Mouse (Mus musculus) myocyte (in vitro differentiated cells): ENCODE data around the gene Rims1. TPM values are rescaled to one million over a fixed set of nuclear protein-coding genes. Genes with fewer than 3 reads are reported as not detected.

ENCODE experiments used
- H3K27me3 ChIP-seq: one replicate; pipeline ENCODE4 v1.6.1; 2011; ENCODE audit not compliant: control insufficient read depth, insufficient read depth, insufficient read length
- H3K36me3 ChIP-seq: one replicate; pipeline ENCODE4 v1.6.1; 2011; ENCODE audit not compliant: control insufficient read depth, insufficient read depth
- H3K4me2 ChIP-seq: one replicate; pipeline ENCODE4 v1.6.1; 2011; ENCODE audit warnings: low read depth, control low read depth
- H3K4me3 ChIP-seq: one replicate; pipeline ENCODE4 v1.5.1; 2011; ENCODE audit warnings: mild to moderate bottlenecking, control low read depth, moderate library complexity
- H3K79me2 ChIP-seq: one replicate; pipeline ENCODE4 v1.6.1; 2011; ENCODE audit not compliant: control insufficient read depth, insufficient read depth
- H3ac ChIP-seq: one replicate; pipeline ENCODE4 v1.6.1; 2011; ENCODE audit not compliant: control insufficient read depth, insufficient read length
- CEBPB ChIP-seq: IDR thresholded peaks from 2 replicates; pipeline ENCODE4 v1.6.1; 2011; ENCODE audit warnings: mild to moderate bottlenecking, moderate library complexity; ENCODE audit not compliant: poor library complexity, insufficient read depth, severe bottlenecking
- E2F4 ChIP-seq: IDR thresholded peaks from one replicate; pipeline ENCODE4 v1.6.1; 2011; ENCODE audit warnings: mild to moderate bottlenecking, control low read depth, moderate library complexity; ENCODE audit not compliant: insufficient read depth
- MAX ChIP-seq: IDR thresholded peaks from one replicate; pipeline ENCODE4 v1.6.1; 2011; ENCODE audit warnings: low read depth, mild to moderate bottlenecking, control low read depth
- MYOD1 ChIP-seq, 3 experiments: IDR thresholded peaks; one replicate each; pipeline ENCODE4 v1.6.1; 2011; ENCODE audit warnings: control low read depth in 2 of 3, low read depth in 2 of 3, mild to moderate bottlenecking in 2 of 3, moderate library complexity in 1 of 3; ENCODE audit not compliant: insufficient read length in 2 of 3, control insufficient read depth in 1 of 3
- MYOG ChIP-seq, 3 experiments: IDR thresholded peaks; one replicate each; pipeline ENCODE4 v1.6.1; 2011; ENCODE audit warnings: control low read depth in 2 of 3, low read depth in 2 of 3, mild to moderate bottlenecking in 2 of 3; ENCODE audit not compliant: insufficient read length in 2 of 3, control insufficient read depth in 1 of 3, insufficient read depth in 1 of 3
- POLR2A ChIP-seq: IDR thresholded peaks from one replicate; pipeline ENCODE4 v1.6.1; 2011; ENCODE audit warnings: low read depth, mild to moderate bottlenecking, control low read depth, moderate library complexity; ENCODE audit not compliant: insufficient read length
- POLR2AphosphoS2 ChIP-seq: IDR thresholded peaks from one replicate; pipeline ENCODE4 v1.6.1; 2011; ENCODE audit warnings: low read depth, control low read depth; ENCODE audit not compliant: insufficient read length
- REST ChIP-seq: IDR thresholded peaks from one replicate; pipeline ENCODE4 v1.6.1; 2011; ENCODE audit warnings: mild to moderate bottlenecking, control low read depth, moderate library complexity; ENCODE audit not compliant: insufficient read depth, insufficient read length
- SRF ChIP-seq: IDR thresholded peaks from one replicate; pipeline ENCODE4 v1.6.1; 2011; ENCODE audit warnings: low read depth; ENCODE audit not compliant: control insufficient read depth, insufficient read length
- TCF12 ChIP-seq: IDR thresholded peaks from one replicate; pipeline ENCODE4 v1.6.1; 2011; ENCODE audit warnings: mild to moderate bottlenecking, control low read depth; ENCODE audit not compliant: poor library complexity, insufficient read depth, severe bottlenecking
- TCF3 ChIP-seq: IDR thresholded peaks from one replicate; pipeline ENCODE4 v1.6.1; 2011; ENCODE audit warnings: low read depth, control low read depth; ENCODE audit not compliant: insufficient read length
- USF1 ChIP-seq: IDR thresholded peaks from one replicate; pipeline ENCODE4 v1.6.1; 2011; ENCODE audit warnings: low read depth, mild to moderate bottlenecking, control low read depth, moderate library complexity
- polyA plus RNA-seq: library from polyadenylated mRNA; unstranded; fragments of >200 nt; fragmentation: generic; extraction: Trizol; gene quantifications from one replicate; pipeline ENCODE4 v1.2.1, GENCODE M21; 2012; ENCODE audit warnings: missing spikeins

Rims1 gene
- polyA plus RNA-seq, 1 experiment: not detected

- H3K27me3 ChIP-seq: no peaks in the 10 kb centered on the region
- H3K4me3 ChIP-seq: no peak overlapping the region
- H3K4me2 ChIP-seq: no peak overlapping the region
- H3K36me3 ChIP-seq: no peaks in the 10 kb centered on the region
- TF ChIP-seq SRF: no peak
- TF ChIP-seq E2F4: no peak
- no peak for TF ChIP-seq MYOD1 (IDR thresholded peaks at IDR 0.05; ENCODE audit: control insufficient read depth in 1 of 3, insufficient read length in 2 of 3, low read depth in 2 of 3)
- no peak for TF ChIP-seq REST
- TF ChIP-seq POLR2A: no peak
- TF ChIP-seq USF1: no peak
- no peak for TF ChIP-seq TCF3
- TF ChIP-seq TCF12: no peak
- no peak for TF ChIP-seq MYOG (IDR thresholded peaks at IDR 0.05; ENCODE audit: control insufficient read depth in 1 of 3, insufficient read depth in 1 of 3, insufficient read length in 2 of 3, low read depth in 2 of 3)
- TF ChIP-seq POLR2AphosphoS2: no peak
- TF ChIP-seq CEBPB: no peak
- no peak for TF ChIP-seq MAX
- no peak overlapping the region for H3ac ChIP-seq
- no peaks in the 10 kb centered on the region for H3K79me2 ChIP-seq
Measured at GRCm38 (mm10) chr1:22305932-22306331, 499.9 kb downstream of the Rims1 start.

- TF ChIP-seq TCF12: no peak
- TF ChIP-seq USF1: no peak
- no peak for TF ChIP-seq MAX
- no peak for TF ChIP-seq CEBPB
- TF ChIP-seq E2F4: no peak
- no peak for TF ChIP-seq MYOD1 (IDR thresholded peaks at IDR 0.05; ENCODE audit: control insufficient read depth in 1 of 3, insufficient read length in 2 of 3, low read depth in 2 of 3)
- no peak for TF ChIP-seq TCF3
- TF ChIP-seq SRF: no peak
- no peak for TF ChIP-seq REST
- TF ChIP-seq POLR2AphosphoS2: no peak
- TF ChIP-seq MYOG (IDR thresholded peaks at IDR 0.05; ENCODE audit: control insufficient read depth in 1 of 3, insufficient read depth in 1 of 3, insufficient read length in 2 of 3, low read depth in 2 of 3): no peak
- TF ChIP-seq POLR2A: no peak
- Histone ChIP-seq H3K36me3 (no peaks in the 10 kb centered on the region), H3K4me2 (no peak overlapping the region), H3K27me3 (no peaks in the 10 kb centered on the region), H3K4me3 (no peak overlapping the region), H3ac (no peak overlapping the region), H3K79me2 (no peaks in the 10 kb centered on the region)
Measured at GRCm38 (mm10) chr1:22293953-22294352, 511.8 kb downstream of the Rims1 start.

GRCm38 (mm10) chr1:22293310-22293709, 512.5 kb downstream of the Rims1 start:
- Histone ChIP-seq H3K27me3 (no peaks in the 10 kb centered on the region), H3ac (no peak overlapping the region), H3K4me2 (no peak overlapping the region), H3K4me3 (no peak overlapping the region), H3K36me3 (no peaks in the 10 kb centered on the region), H3K79me2 (no peaks in the 10 kb centered on the region)
- TF ChIP-seq MYOD1 (IDR thresholded peaks at IDR 0.05; ENCODE audit: control insufficient read depth in 1 of 3, insufficient read length in 2 of 3, low read depth in 2 of 3): no peak
- no peak for TF ChIP-seq CEBPB
- no peak for TF ChIP-seq MAX
- no peak for TF ChIP-seq POLR2A
- no peak for TF ChIP-seq TCF3
- TF ChIP-seq TCF12: no peak
- no peak for TF ChIP-seq USF1
- no peak for TF ChIP-seq POLR2AphosphoS2
- no peak for TF ChIP-seq MYOG (IDR thresholded peaks at IDR 0.05; ENCODE audit: control insufficient read depth in 1 of 3, insufficient read depth in 1 of 3, insufficient read length in 2 of 3, low read depth in 2 of 3)
- TF ChIP-seq E2F4: no peak
- TF ChIP-seq REST: no peak
- TF ChIP-seq SRF: no peak

- H3K27me3 ChIP-seq: no peaks in the 10 kb centered on the region
- H3ac ChIP-seq: no peak overlapping the region
- H3K79me2 ChIP-seq: no peaks in the 10 kb centered on the region
- no peak overlapping the region for H3K4me2 ChIP-seq
- no peaks in the 10 kb centered on the region for H3K36me3 ChIP-seq
- no peak overlapping the region for H3K4me3 ChIP-seq
- TF ChIP-seq CEBPB (no peak), MYOD1 (IDR thresholded peaks at IDR 0.05; ENCODE audit: control insufficient read depth in 1 of 3, insufficient read length in 2 of 3, low read depth in 2 of 3) (no peak), POLR2AphosphoS2 (no peak), SRF (no peak), MAX (no peak), MYOG (IDR thresholded peaks at IDR 0.05; ENCODE audit: control insufficient read depth in 1 of 3, insufficient read depth in 1 of 3, insufficient read length in 2 of 3, low read depth in 2 of 3) (no peak), POLR2A (no peak)
Measured at GRCm38 (mm10) chr1:22286807-22287206, 519.0 kb downstream of the Rims1 start.

GRCm38 (mm10) chr1:22279954-22280353, 525.8 kb downstream of the Rims1 start:
- H3ac ChIP-seq: no peak overlapping the region
- no peaks in the 10 kb centered on the region for H3K36me3 ChIP-seq
- no peak for TF ChIP-seq MAX
- TF ChIP-seq REST: no peak
- TF ChIP-seq POLR2AphosphoS2: no peak
- no peak for TF ChIP-seq MYOD1 (IDR thresholded peaks at IDR 0.05; ENCODE audit: control insufficient read depth in 1 of 3, insufficient read length in 2 of 3, low read depth in 2 of 3)
- no peak for TF ChIP-seq POLR2A
- no peak for TF ChIP-seq CEBPB
- no peak for TF ChIP-seq E2F4
- TF ChIP-seq SRF: no peak
- TF ChIP-seq USF1: no peak
- TF ChIP-seq MYOG (IDR thresholded peaks at IDR 0.05; ENCODE audit: control insufficient read depth in 1 of 3, insufficient read depth in 1 of 3, insufficient read length in 2 of 3, low read depth in 2 of 3): no peak
- no peak for TF ChIP-seq TCF3
- H3K4me2 ChIP-seq: no peak overlapping the region
- H3K79me2 ChIP-seq: no peaks in the 10 kb centered on the region
- H3K27me3 ChIP-seq: no peaks in the 10 kb centered on the region
- H3K4me3 ChIP-seq: no peak overlapping the region
